Mouse (Mus musculus): ENCODE measurements around the gene Vmn2r2.

Vmn2r2 gene

GRCm38 (mm10) chr3:64141878-64142508, at the start of gene Vmn2r2:
Vmn2r2 (minus strand) TSS chr3:64141928.
- no peak for DNase-seq (ENCODE audit: low read depth, low spot score)

- DNase-seq (ENCODE audit: low read depth, low spot score), result no peak
Observed at GRCm38 (mm10) chr3:64113352-64114046, 28.2 kb downstream of the Vmn2r2 start.

GRCm38 (mm10) chr3:64112707-64113106, 29.0 kb downstream of the Vmn2r2 start:
- no peak for DNase-seq (ENCODE audit: low read depth, low spot score)

GRCm38 (mm10) chr3:64081247-64081646, 60.5 kb downstream of the Vmn2r2 start, which contains the start of gene Vmn2r1:
Vmn2r1 (plus strand) TSS chr3:64081547.
- DNase-seq (ENCODE audit: low read depth, low spot score), result no peak

All from forelimb bud, embryonic 11.5 days (tissue).